Comparison of ENCODE assay signal across 22 mouse cellular contexts in the genomic region with DNA sequence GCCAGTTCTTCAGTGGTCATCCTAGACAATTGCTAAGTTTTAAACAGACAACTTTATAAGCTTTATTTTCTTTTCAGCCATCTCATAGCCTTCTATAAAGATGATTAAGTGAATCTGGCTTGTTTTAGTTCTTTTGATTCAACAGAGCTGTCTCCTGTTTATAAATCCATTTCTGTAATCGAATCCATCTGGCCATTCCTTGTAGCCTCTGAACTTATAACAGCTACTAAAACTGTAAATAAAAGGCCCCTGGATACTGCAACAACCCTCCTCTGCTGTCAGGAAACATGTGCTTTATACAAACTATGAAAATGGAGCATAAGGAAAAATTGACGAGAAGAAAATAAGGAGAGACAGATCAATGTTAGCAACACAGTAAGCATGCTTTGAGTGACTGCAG.
DNase-seq lines count a peak whose midpoint lies in the region; ATAC-seq and TF ChIP-seq lines count a peak whose summit lies in the region.
"Had no signal": no experiment of that assay in that cellular context is flagged by ENCODE, and none has a peak within 500 bp of the region (broad histone marks: within the 10 kb centered on the region; RNA-seq: fewer than 3 reads in every experiment).

No protein-coding gene starts in this region.

- H3K4me1 ChIP-seq in kidney, embryonic 16.5 days (ENCODE audit: insufficient read depth, low read length): no peaks in the 10 kb centered on the region
- H3K4me1 ChIP-seq in lung, embryonic 14.5 days (ENCODE audit: insufficient read depth): no peaks in the 10 kb centered on the region
- H3K4me1 ChIP-seq: embryonic facial prominence, embryonic 12.5 days; forebrain, embryonic 12.5 days; heart, embryonic 15.5 days; hindbrain, embryonic 13.5 days had no signal

- no peak overlapping the region for H3K27ac ChIP-seq in kidney, embryonic 16.5 days (ENCODE audit: low read length)
- H3K27ac ChIP-seq in lung, embryonic 14.5 days (ENCODE audit: low read depth): no peak overlapping the region
- H3K27ac ChIP-seq: embryonic facial prominence, embryonic 12.5 days; forebrain, embryonic 12.5 days; heart, adult 2 months; heart, embryonic 15.5 days; hindbrain, embryonic 13.5 days; hindbrain, postnatal 0 days had no signal

- no peak overlapping the region for H3K9ac ChIP-seq in kidney, embryonic 16.5 days (replicated peaks; ENCODE audit: low read length)
- no peak overlapping the region for H3K9ac ChIP-seq in lung, embryonic 14.5 days
- H3K9ac ChIP-seq: embryonic facial prominence, embryonic 12.5 days; forebrain, embryonic 12.5 days; heart, embryonic 15.5 days; hindbrain, embryonic 13.5 days had no signal

- peak; percentile 63; the same call in 1 of the 2 replicates for ATAC-seq in kidney, embryonic 16.5 days (ENCODE audit: low FRiP score, low TSS enrichment)
- peak; percentile 90 for ATAC-seq in lung, embryonic 14.5 days (ENCODE audit: insufficient read depth)
- ATAC-seq: forebrain, embryonic 16.5 days; hindbrain, postnatal 0 days had no signal

- H3K4me2 ChIP-seq in kidney, embryonic 16.5 days (replicated peaks; ENCODE audit: low read depth, low read length): no peak overlapping the region
- no peak overlapping the region for H3K4me2 ChIP-seq in lung, embryonic 14.5 days
- H3K4me2 ChIP-seq: embryonic facial prominence, embryonic 12.5 days; forebrain, embryonic 12.5 days; heart, embryonic 11.5 days; heart, embryonic 15.5 days; hindbrain, embryonic 13.5 days had no signal

- H3K9me3 ChIP-seq in kidney, embryonic 16.5 days (ENCODE audit: low read length): no peaks in the 10 kb centered on the region
- H3K9me3 ChIP-seq in lung, embryonic 14.5 days (ENCODE audit: low read depth, low read length): no peaks in the 10 kb centered on the region
- H3K9me3 ChIP-seq: embryonic facial prominence, embryonic 12.5 days; forebrain, embryonic 12.5 days; heart, embryonic 15.5 days; hindbrain, embryonic 13.5 days had no signal

- no peak for TF ChIP-seq CTCF in lung, embryonic 14.5 days (IDR thresholded peaks at IDR 0.05; ENCODE audit: low read depth)

- no peak overlapping the region for H3K4me3 ChIP-seq in kidney, embryonic 16.5 days (ENCODE audit: low read length)
- H3K4me3 ChIP-seq in lung, embryonic 14.5 days (ENCODE audit: low read depth, low read length): no peak overlapping the region
- H3K4me3 ChIP-seq: embryonic facial prominence, embryonic 12.5 days; forebrain, embryonic 12.5 days; heart, adult 2 months; heart, embryonic 15.5 days; hindbrain, embryonic 13.5 days had no signal

- H3K27me3 ChIP-seq in kidney, embryonic 16.5 days (ENCODE audit: insufficient read depth, low read length): no peaks in the 10 kb centered on the region
- no peaks in the 10 kb centered on the region for H3K27me3 ChIP-seq in lung, embryonic 14.5 days (ENCODE audit: insufficient read depth, low read length)
- H3K27me3 ChIP-seq: embryonic facial prominence, embryonic 12.5 days; forebrain, embryonic 12.5 days; heart, embryonic 15.5 days; hindbrain, embryonic 13.5 days had no signal

- no peaks in the 10 kb centered on the region for H3K36me3 ChIP-seq in kidney, embryonic 16.5 days (ENCODE audit: insufficient read depth, low read length)
- no peaks in the 10 kb centered on the region for H3K36me3 ChIP-seq in lung, embryonic 14.5 days (ENCODE audit: insufficient read depth)
- H3K36me3 ChIP-seq: embryonic facial prominence, embryonic 12.5 days; forebrain, embryonic 12.5 days; heart, embryonic 15.5 days; hindbrain, embryonic 13.5 days had no signal

- 65% methylated on average over 2 of the region's 2 CpGs for WGBS in kidney, embryonic 16.5 days
- WGBS in lung, embryonic 14.5 days: 37% methylated on average over 2 of the region's 2 CpGs

- DNase-seq in embryo, embryonic 11 days: peak; percentile 10
- no peak for DNase-seq in embryo, embryonic 9.5 days (ENCODE audit: extremely low spot score)
- DNase-seq in kidney, postnatal 25 days: no peak
- peak; percentile 76 for DNase-seq in lung, embryonic 14.5 days
- no peak for DNase-seq in lung, postnatal 14 days
- peak; percentile 14 for DNase-seq in NIH3T3 (ENCODE audit: low read depth)
- DNase-seq in cerebellum, postnatal 14 days: no peak
- DNase-seq: adrenal gland, adult 2 months; adrenal gland, postnatal 25 days; cerebellum, adult 18-20 months; cerebellum, adult 9-11 months; gastrocnemius, postnatal 14 days; heart, adult 2 months; heart, postnatal 14 days had no signal

Comparison
In these comparisons a context has a peak if more than half of its experiments do, and no peak if none do; other contexts are left out.
1. DNase-seq: peak in embryo, embryonic 11 days (single experiment), lung, embryonic 14.5 days (single experiment) and NIH3T3 (single experiment); none in embryo, embryonic 9.5 days (single experiment), kidney, postnatal 25 days (0 of 2), lung, postnatal 14 days (single experiment) and cerebellum, postnatal 14 days (0 of 2).